Mouse (Mus musculus) stomach, postnatal 0 days (tissue): ENCODE measurements at regions not wholly inside any gene's neighbourhood (a gene's known extent, or its start where the extent isn't known, plus 50 kb on each side); places are given as distances from the start of the nearest gene placed in this dataset.

Experiments
- ATAC-seq: fragments of 200-750 bp; cut with Nextera tagmentation; 2 replicates; pipeline ENCODE4 v1.8.0; 2017; ENCODE audit not compliant: low FRiP score, low TSS enrichment
- DNase-seq: peaks from one replicate; pipeline ENCODE4 v3.0.0-alpha.2; 2016; ENCODE audit warnings: low spot score
- H3K27ac ChIP-seq: fragments of 300-500 bp; sonication (generic); replicated peaks from 2 replicates; pipeline ENCODE4 v1.5.1; 2014; ENCODE audit warnings: mild to moderate bottlenecking, control low read depth
- H3K27me3 ChIP-seq: fragments of 300-500 bp; sonication (generic); 2 replicates; pipeline ENCODE4 v1.6.1; 2014; ENCODE audit warnings: low read length; ENCODE audit not compliant: control insufficient read depth, insufficient read depth
- H3K36me3 ChIP-seq: fragments of 300-500 bp; sonication (generic); 2 replicates; pipeline ENCODE4 v1.6.1; 2014; ENCODE audit warnings: low read length, mixed read lengths; ENCODE audit not compliant: control insufficient read depth, insufficient read depth
- H3K4me1 ChIP-seq: fragments of 300-500 bp; sonication (generic); replicated peaks from 2 replicates; pipeline ENCODE4 v1.6.1; 2014; ENCODE audit warnings: antibody characterized with exemption; ENCODE audit not compliant: control insufficient read depth, insufficient read depth
- H3K4me2 ChIP-seq: fragments of 300-500 bp; sonication (generic); replicated peaks from 2 replicates; pipeline ENCODE4 v1.6.1; 2014; ENCODE audit warnings: low read depth, mild to moderate bottlenecking, control low read depth, moderate library complexity
- H3K4me3 ChIP-seq: fragments of 300-500 bp; sonication (generic); 2 replicates; pipeline ENCODE4 v1.5.1; 2014; ENCODE audit warnings: low read depth, low read length, control low read depth
- H3K9ac ChIP-seq: fragments of 300-500 bp; sonication (generic); 2 replicates; pipeline ENCODE4 v1.6.1; 2014; ENCODE audit warnings: mild to moderate bottlenecking, low read length, control low read depth, mixed read lengths
- H3K9me3 ChIP-seq: fragments of 300-500 bp; sonication (generic); 2 replicates; pipeline ENCODE4 v1.6.1; 2016; ENCODE audit warnings: low read length; ENCODE audit not compliant: control insufficient read depth
- CTCF ChIP-seq: IDR thresholded peaks from 2 replicates; pipeline ENCODE4 v1.5.1; 2016; ENCODE audit warnings: antibody characterized with exemption, low read depth, mild to moderate bottlenecking, moderate library complexity
- EP300 ChIP-seq: optimal IDR thresholded peaks from 2 replicates; pipeline ENCODE3; 2016; ENCODE audit warnings: antibody characterized with exemption
- WGBS: fragments of 180-500 bp; shearing (Covaris S2); extraction: QIAGEN DNeasy Blood & Tissue Kit; methylation state at CpG from one replicate; pipeline ENCODE4 v1.1.7; 2014; 5-methylcytosine and 5-hydroxymethylcytosine counted together

DNA sequence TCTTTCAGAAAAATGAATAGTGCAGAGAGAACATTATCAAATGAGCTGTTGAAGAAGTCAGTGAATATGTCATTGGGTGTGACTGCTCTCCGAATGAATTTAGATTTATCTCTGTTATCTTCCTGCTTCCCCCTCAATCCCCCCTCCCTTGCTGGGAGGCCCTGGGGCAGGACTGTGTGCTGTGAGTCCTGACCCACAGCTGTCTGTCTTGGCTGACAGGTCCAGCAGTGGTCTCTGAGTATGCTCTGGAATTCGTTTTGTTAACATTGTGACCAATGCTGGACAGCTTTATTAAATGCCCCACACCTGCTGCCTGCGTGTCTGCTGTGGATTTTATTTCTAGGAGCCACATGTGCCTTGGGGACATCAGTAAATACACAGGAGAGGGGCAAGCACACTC lies 314.2 kb downstream of the Insc start:
- no peak for ATAC-seq
- no peak for TF ChIP-seq EP300
- TF ChIP-seq CTCF = no peak
- Histone ChIP-seq H3K36me3 (no peaks in the 10 kb centered on the region), H3K27ac (no peak overlapping the region), H3K9me3 (no peaks in the 10 kb centered on the region), H3K4me3 (no peak overlapping the region), H3K4me2 (no peak overlapping the region), H3K4me1 (no peaks in the 10 kb centered on the region), H3K9ac (no peak overlapping the region), H3K27me3 (no peaks in the 10 kb centered on the region)
- WGBS = 25% methylated on average over 3 of the region's 3 CpGs
- no peak for DNase-seq

GRCm38 (mm10) chr7:115060171-115060570 lies 316.7 kb downstream of the Insc start:
- ATAC-seq (no peak), DNase-seq (no peak)
- Histone ChIP-seq H3K4me3 (no peak overlapping the region), H3K36me3 (no peaks in the 10 kb centered on the region), H3K27ac (no peak overlapping the region), H3K9ac (no peak overlapping the region), H3K4me2 (no peak overlapping the region), H3K27me3 (no peaks in the 10 kb centered on the region), H3K4me1 (no peaks in the 10 kb centered on the region), H3K9me3 (no peaks in the 10 kb centered on the region)
- WGBS = 54% methylated on average over 5 of the region's 5 CpGs
- no peak for TF ChIP-seq CTCF
- no peak for TF ChIP-seq EP300

DNA sequence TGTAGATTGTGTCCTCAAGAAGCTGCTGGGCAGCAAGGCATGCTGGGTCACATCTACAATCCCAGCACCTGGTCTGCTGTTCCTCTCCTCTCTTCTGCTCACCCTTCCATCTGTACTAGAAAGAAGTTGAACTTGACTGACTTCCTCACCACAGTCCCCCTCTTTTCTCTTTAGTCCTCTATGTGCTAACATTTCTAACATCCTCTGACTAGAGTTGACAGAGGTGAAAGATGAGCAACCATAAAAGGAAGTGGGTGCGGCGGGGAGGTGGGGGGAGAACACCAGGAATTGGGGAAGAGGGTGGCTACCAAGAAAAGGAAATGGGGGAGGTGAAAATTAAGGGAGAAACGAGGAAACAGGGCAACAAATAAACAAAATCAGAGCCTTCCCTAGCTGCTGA lies 319.3 kb downstream of the Insc start:
- H3K27ac ChIP-seq = no peak overlapping the region
- WGBS = 31% methylated on average over 3 of the region's 3 CpGs
- H3K36me3 ChIP-seq = no peaks in the 10 kb centered on the region
- no peaks in the 10 kb centered on the region for H3K9me3 ChIP-seq
- no peaks in the 10 kb centered on the region for H3K27me3 ChIP-seq
- ATAC-seq = no peak
- no peak for DNase-seq
- no peak overlapping the region for H3K9ac ChIP-seq
- H3K4me1 ChIP-seq = no peaks in the 10 kb centered on the region
- H3K4me3 ChIP-seq = no peak overlapping the region
- no peak overlapping the region for H3K4me2 ChIP-seq
- TF ChIP-seq CTCF (no peak), EP300 (no peak)

- Histone ChIP-seq H3K9ac (no peak overlapping the region), H3K36me3 (no peaks in the 10 kb centered on the region), H3K9me3 (no peaks in the 10 kb centered on the region), H3K27me3 (no peaks in the 10 kb centered on the region), H3K27ac (no peak overlapping the region), H3K4me3 (no peak overlapping the region), H3K4me1 (no peaks in the 10 kb centered on the region), H3K4me2 (no peak overlapping the region)
- TF ChIP-seq EP300 = no peak
- ATAC-seq = no peak
- WGBS = 94% methylated on average over 2 of the region's 2 CpGs
- no peak for DNase-seq
These were observed 324.1 kb downstream of the Insc start for GRCm38 (mm10) chr7:115067641-115068040.

GRCm38 (mm10) chr7:115073406-115073805 lies 329.9 kb downstream of the Insc start:
- DNase-seq = no peak
- Histone ChIP-seq H3K4me3 (no peak overlapping the region), H3K4me2 (no peak overlapping the region), H3K9ac (no peak overlapping the region), H3K4me1 (no peaks in the 10 kb centered on the region), H3K9me3 (no peaks in the 10 kb centered on the region), H3K27ac (no peak overlapping the region), H3K27me3 (no peaks in the 10 kb centered on the region), H3K36me3 (no peaks in the 10 kb centered on the region)
- no peak for ATAC-seq
- 71% methylated on average over 2 of the region's 2 CpGs for WGBS
- TF ChIP-seq EP300 (no peak), CTCF (no peak)

- no peaks in the 10 kb centered on the region for H3K9me3 ChIP-seq
- H3K4me2 ChIP-seq = no peak overlapping the region
- no peak for TF ChIP-seq EP300
- no peak for TF ChIP-seq CTCF
These were observed 333.3 kb downstream of the Insc start for GRCm38 (mm10) chr7:115076781-115077180.

More at GRCm38 (mm10) chr7:115076781-115077180, 333.3 kb downstream of the Insc start:
- H3K27me3 ChIP-seq = no peaks in the 10 kb centered on the region
- no peak overlapping the region for H3K9ac ChIP-seq
- no peak for ATAC-seq
- no peak overlapping the region for H3K27ac ChIP-seq
- WGBS = 87% methylated on average over 4 of the region's 4 CpGs
- no peaks in the 10 kb centered on the region for H3K36me3 ChIP-seq
- no peaks in the 10 kb centered on the region for H3K4me1 ChIP-seq
- no peak overlapping the region for H3K4me3 ChIP-seq
- no peak for DNase-seq
